18 mouse cellular contexts compared by ENCODE assay signal in the genomic region with DNA sequence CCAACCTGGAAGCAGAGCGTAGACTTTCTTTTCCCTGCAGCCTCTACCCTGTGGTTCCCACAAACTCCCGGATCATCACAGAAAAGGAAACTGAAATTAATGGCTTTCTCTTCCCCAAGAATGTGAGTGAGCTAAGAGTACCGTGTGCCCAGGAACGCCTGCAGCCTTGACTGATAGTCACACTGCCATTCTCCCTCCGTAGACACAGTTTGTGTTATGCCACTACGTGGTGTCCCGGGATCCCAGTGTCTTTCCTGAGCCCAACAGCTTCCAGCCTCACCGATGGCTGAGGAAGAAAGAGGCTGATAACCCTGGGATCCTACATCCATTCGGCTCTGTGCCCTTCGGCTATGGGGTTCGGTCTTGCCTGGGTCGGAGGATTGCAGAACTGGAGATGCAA. TPM values are rescaled to one million over a fixed set of nuclear protein-coding genes. Genes with fewer than 3 reads are reported as not detected.
"Had no signal": no experiment of that assay in that cellular context is flagged by ENCODE, and none has a peak within 500 bp of the region (broad histone marks: within the 10 kb centered on the region; RNA-seq: fewer than 3 reads in every experiment).

No protein-coding gene starts in this region.

- H3K27ac ChIP-seq: neural tube, embryonic 13.5 days; neural tube, embryonic 15.5 days; stomach, embryonic 15.5 days; stomach, postnatal 0 days had no signal

- H3K36me3 ChIP-seq: neural tube, embryonic 13.5 days; neural tube, embryonic 15.5 days; stomach, embryonic 15.5 days had no signal

- H3K4me2 ChIP-seq: neural tube, embryonic 13.5 days; neural tube, embryonic 15.5 days; stomach, embryonic 15.5 days had no signal

- DNase-seq: retina, postnatal 1 day; right cerebral cortex, adult 18-20 months; right cerebral cortex, postnatal 14 days; right cerebral cortex, postnatal 25 days; right cerebral cortex, postnatal 4 days; spleen, adult 18-20 months; thymus, adult 18-20 months; thymus, adult 2 months; thymus, postnatal 14 days; thymus, postnatal 25 days; thymus, postnatal 36 days; thymus, postnatal 4 days had no signal

- H3K4me3 ChIP-seq: neural tube, embryonic 13.5 days; neural tube, embryonic 15.5 days; stomach, embryonic 15.5 days had no signal

- H3K27me3 ChIP-seq: neural tube, embryonic 13.5 days; neural tube, embryonic 15.5 days; stomach, embryonic 15.5 days had no signal

RNA-seq across cellular contexts. Expression of a gene that starts 12.0 kb away (rescaled TPM):
- polyA plus RNA-seq: neural tube, embryonic 13.5 days; neural tube, embryonic 14.5 days had no signal

RNA-seq across cellular contexts. Expression of a gene that starts 34.7 kb away (rescaled TPM):
- total RNA-seq: neutrophil, adult 5-6 weeks had no signal
- polyA plus RNA-seq: neural tube, embryonic 14.5 days had no signal

RNA-seq across cellular contexts. Expression of a gene that starts 54.3 kb away (rescaled TPM):
- total RNA-seq: neutrophil, adult 5-6 weeks had no signal
- polyA plus RNA-seq: neural tube, embryonic 14.5 days had no signal
